Mouse (Mus musculus) heart, embryonic 14.5 days (tissue): Measurements from ENCODE around the gene Hikeshi. TPM values are rescaled to one million over a fixed set of nuclear protein-coding genes. Genes with fewer than 3 reads are reported as not detected.

Source experiments
- ATAC-seq: fragments of 200-750 bp; cut with Nextera tagmentation; 2 replicates; pipeline ENCODE4 v1.8.0; 2017; ENCODE audit warnings: low read depth, moderate TSS enrichment; ENCODE audit not compliant: insufficient number of reproducible peaks, insufficient read depth, low FRiP score
- H3K27ac ChIP-seq, 2 experiments: fragments of 200-500 bp in 1 of 2; fragments of 300-500 bp in 1 of 2; sonication (generic) in 1 of 2; replicated peaks in 1 of 2; 2 replicates each; pipeline ENCODE4 v1.5.1; 2012 to 2014; ENCODE audit warnings: low read depth in 2 of 2, low read length in 2 of 2, control low read depth in 1 of 2, mild to moderate bottlenecking in 1 of 2, mixed read lengths in 1 of 2; ENCODE audit not compliant: control insufficient read depth in 1 of 2, insufficient read depth in 1 of 2
- H3K27me3 ChIP-seq: fragments of 300-500 bp; sonication (generic); 2 replicates; pipeline ENCODE4 v1.6.1; 2014; ENCODE audit warnings: mild to moderate bottlenecking, low read length, control low read depth; ENCODE audit not compliant: control insufficient read depth, insufficient read depth
- H3K36me3 ChIP-seq: fragments of 300-500 bp; sonication (generic); 2 replicates; pipeline ENCODE4 v1.6.1; 2014; ENCODE audit warnings: mild to moderate bottlenecking, control low read depth, low read length, mixed read lengths; ENCODE audit not compliant: control insufficient read depth, insufficient read depth
- H3K4me1 ChIP-seq, 2 experiments: fragments of 200-500 bp in 1 of 2; fragments of 300-500 bp in 1 of 2; sonication (generic) in 1 of 2; 2 replicates each; pipeline ENCODE4 v1.6.1; 2012 to 2014; ENCODE audit warnings: low read length in 2 of 2, control low read depth in 1 of 2, mixed read lengths in 1 of 2; ENCODE audit not compliant: control insufficient read depth in 2 of 2, insufficient read depth in 2 of 2
- H3K4me2 ChIP-seq: fragments of 300-500 bp; sonication (generic); 2 replicates; pipeline ENCODE4 v1.6.1; 2014; ENCODE audit warnings: mild to moderate bottlenecking, low read length
- H3K4me3 ChIP-seq, 2 experiments: fragments of 200-500 bp in 1 of 2; fragments of 300-500 bp in 1 of 2; sonication (generic) in 1 of 2; 2 replicates each; pipeline ENCODE4 v1.5.1; 2012 to 2014; ENCODE audit warnings: low read length in 2 of 2, mild to moderate bottlenecking in 2 of 2, control low read depth in 1 of 2, low read depth in 1 of 2, moderate library complexity in 1 of 2; ENCODE audit not compliant: control insufficient read depth in 1 of 2, insufficient read depth in 1 of 2
- H3K9ac ChIP-seq: fragments of 300-500 bp; sonication (generic); 2 replicates; pipeline ENCODE4 v1.6.1; 2014; ENCODE audit warnings: mild to moderate bottlenecking, low read length
- H3K9me3 ChIP-seq: fragments of 300-500 bp; sonication (generic); 2 replicates; pipeline ENCODE4 v1.6.1; 2016; ENCODE audit warnings: low read length, control low read depth; ENCODE audit not compliant: control insufficient read depth
- WGBS: fragments of 180-500 bp; shearing (Covaris S2); extraction: QIAGEN DNeasy Blood & Tissue Kit; methylation state at CpG from one replicate; pipeline ENCODE4 v1.1.7; 2014; 5-methylcytosine and 5-hydroxymethylcytosine counted together
- polyA plus RNA-seq: library from polyadenylated mRNA; unstranded; fragments of >200 nt; fragmentation: Nextera tagmentation; extraction: Ambion mirVana; gene quantifications from 2 replicates; pipeline ENCODE4 v1.2.1, GENCODE M21; 2014

The Hikeshi gene
- polyA plus RNA-seq, 1 experiment from 2014 or later = 118 TPM

GRCm38 (mm10) chr7:89949403-89949802 is 8.4 kb upstream of the Hikeshi start:
- Histone ChIP-seq H3K36me3 (peaks cover 12% of the 10 kb centered on the region), H3K9ac (no peak overlapping the region), H3K27me3 (no peaks in the 10 kb centered on the region), H3K4me1 (no peaks in the 10 kb centered on the region), H3K4me3 (no peak overlapping the region), H3K27ac (no peak overlapping the region), H3K9me3 (no peaks in the 10 kb centered on the region), H3K4me2 (no peak overlapping the region)
- WGBS = 52% methylated on average over 4 of the region's 4 CpGs
- ATAC-seq = no peak

- no peak overlapping the region for H3K27ac ChIP-seq
- no peaks in the 10 kb centered on the region for H3K9me3 ChIP-seq
- H3K4me1 ChIP-seq = no peaks in the 10 kb centered on the region
- H3K4me3 ChIP-seq = no peak overlapping the region
- H3K4me2 ChIP-seq = no peak overlapping the region
- H3K27me3 ChIP-seq = no peaks in the 10 kb centered on the region
- H3K9ac ChIP-seq = no peak overlapping the region
- ATAC-seq = no peak
- H3K36me3 ChIP-seq = no peaks in the 10 kb centered on the region
- 67% methylated on average over 7 of the region's 7 CpGs for WGBS
Observed at GRCm38 (mm10) chr7:89948026-89948425, 7.0 kb upstream of the Hikeshi start.

- H3K27ac ChIP-seq = no peak overlapping the region
- H3K9ac ChIP-seq = peak overlapping the region; percentile 84
- H3K36me3 ChIP-seq = peaks cover 1% of the 10 kb centered on the region; the same call in 1 of the 2 replicates
- peak overlapping the region; percentile 70 for H3K4me2 ChIP-seq
- peak overlapping the region; percentile 79 to 82; a peak in 3 of 4 replicates for H3K4me3 ChIP-seq
- no peak for ATAC-seq
- no peaks in the 10 kb centered on the region for H3K9me3 ChIP-seq
- 51% methylated on average over 15 of the region's 15 CpGs for WGBS
- H3K4me1 ChIP-seq = peaks cover 3 to 5% of the 10 kb centered on the region in 2 experiments; a peak in 3 of 4 replicates
- no peaks in the 10 kb centered on the region for H3K27me3 ChIP-seq
Observed at GRCm38 (mm10) chr7:89939497-89940353, 1.3 kb downstream of the Hikeshi start.

GRCm38 (mm10) chr7:89923441-89924180 is 17.4 kb downstream of the Hikeshi start:
- 96% methylated on average over 15 of the region's 15 CpGs for WGBS
- H3K36me3 ChIP-seq = peaks cover 38% of the 10 kb centered on the region
- no peak for ATAC-seq
- H3K27me3 ChIP-seq = no peaks in the 10 kb centered on the region
- H3K9me3 ChIP-seq = no peaks in the 10 kb centered on the region
- H3K4me2 ChIP-seq = no peak overlapping the region
- H3K4me1 ChIP-seq = no peaks in the 10 kb centered on the region
- no peak overlapping the region for H3K9ac ChIP-seq
- H3K27ac ChIP-seq = no peak overlapping the region
- H3K4me3 ChIP-seq = no peak overlapping the region

- Histone ChIP-seq H3K36me3 (peaks cover 31% of the 10 kb centered on the region), H3K27ac (no peak overlapping the region), H3K4me1 (no peaks in the 10 kb centered on the region), H3K9ac (no peak overlapping the region), H3K27me3 (no peaks in the 10 kb centered on the region), H3K9me3 (no peaks in the 10 kb centered on the region), H3K4me2 (no peak overlapping the region), H3K4me3 (no peak overlapping the region)
- no peak for ATAC-seq
- WGBS = 77% methylated on average over 4 of the region's 4 CpGs
Observed at GRCm38 (mm10) chr7:89917776-89918175, 23.2 kb downstream of the Hikeshi start.

- no peak for ATAC-seq
- Histone ChIP-seq H3K4me2 (no peak overlapping the region), H3K27me3 (no peaks in the 10 kb centered on the region), H3K4me3 (no peak overlapping the region), H3K27ac (no peak overlapping the region), H3K9ac (no peak overlapping the region), H3K9me3 (no peaks in the 10 kb centered on the region), H3K4me1 (no peaks in the 10 kb centered on the region), H3K36me3 (peaks cover 31% of the 10 kb centered on the region)
- WGBS = 98% methylated on average over 5 of the region's 5 CpGs
Observed at GRCm38 (mm10) chr7:89916711-89917110, 24.3 kb downstream of the Hikeshi start.

- no peak for ATAC-seq
- no peaks in the 10 kb centered on the region for H3K4me1 ChIP-seq
- WGBS = 84% methylated on average over 3 of the region's 3 CpGs
- H3K9me3 ChIP-seq = no peaks in the 10 kb centered on the region
- H3K4me3 ChIP-seq = no peak overlapping the region
- peaks cover 16% of the 10 kb centered on the region for H3K36me3 ChIP-seq
- H3K27me3 ChIP-seq = no peaks in the 10 kb centered on the region
- no peak overlapping the region for H3K4me2 ChIP-seq
- H3K27ac ChIP-seq = no peak overlapping the region
- H3K9ac ChIP-seq = no peak overlapping the region
Observed at GRCm38 (mm10) chr7:89913432-89914158, 27.4 kb downstream of the Hikeshi start.
